Mouse (Mus musculus) monocyte, adult 2 months (primary cell): ENCODE results near the gene Rcan2.

Experiments used
- DNase-seq, 2 experiments: peaks; one replicate each; pipeline ENCODE4 v3.0.0; 2022; ENCODE audit warnings: low spot score in 2 of 2, low read depth in 1 of 2

The Rcan2 gene

DNA sequence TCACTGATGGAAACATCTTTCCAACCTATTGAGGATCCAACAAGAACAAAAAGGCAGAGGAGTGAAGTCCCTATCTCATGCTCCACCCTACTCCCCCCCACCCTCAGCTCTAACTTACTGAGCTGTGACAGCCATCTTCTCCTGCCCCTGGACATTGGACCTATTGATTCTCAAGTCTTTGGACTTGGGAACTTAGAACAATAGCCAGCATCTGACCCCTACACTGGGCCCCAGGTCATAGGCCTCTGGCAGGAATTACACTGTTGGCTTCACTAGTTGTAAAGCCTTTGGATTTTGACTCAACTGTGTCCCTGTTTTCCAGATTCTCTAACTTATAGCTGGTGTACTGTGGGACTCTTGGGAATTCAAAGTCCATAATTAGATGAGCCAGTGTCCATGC is 270.5 kb downstream of the Rcan2 start:
- DNase-seq: no peak

DNA sequence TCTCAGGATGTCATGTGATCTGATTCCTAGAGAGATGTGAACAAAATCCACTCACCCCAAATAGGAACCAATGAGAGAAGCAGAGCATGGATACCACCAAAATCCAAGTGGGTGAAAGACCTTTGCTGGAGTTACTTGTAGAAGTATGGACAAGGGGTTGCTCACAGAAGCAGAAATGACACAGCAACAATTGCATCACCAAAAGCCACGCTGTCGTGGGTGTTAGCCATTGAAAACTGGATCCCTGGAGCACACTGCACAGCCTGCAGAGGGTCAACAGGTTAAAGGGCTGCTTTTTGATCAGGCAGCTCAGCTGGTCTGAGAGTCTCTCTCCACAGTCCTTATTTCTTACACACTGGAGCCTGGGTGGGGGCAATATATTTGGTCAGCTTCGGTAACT is 274.4 kb downstream of the Rcan2 start:
- no peak for DNase-seq

DNA sequence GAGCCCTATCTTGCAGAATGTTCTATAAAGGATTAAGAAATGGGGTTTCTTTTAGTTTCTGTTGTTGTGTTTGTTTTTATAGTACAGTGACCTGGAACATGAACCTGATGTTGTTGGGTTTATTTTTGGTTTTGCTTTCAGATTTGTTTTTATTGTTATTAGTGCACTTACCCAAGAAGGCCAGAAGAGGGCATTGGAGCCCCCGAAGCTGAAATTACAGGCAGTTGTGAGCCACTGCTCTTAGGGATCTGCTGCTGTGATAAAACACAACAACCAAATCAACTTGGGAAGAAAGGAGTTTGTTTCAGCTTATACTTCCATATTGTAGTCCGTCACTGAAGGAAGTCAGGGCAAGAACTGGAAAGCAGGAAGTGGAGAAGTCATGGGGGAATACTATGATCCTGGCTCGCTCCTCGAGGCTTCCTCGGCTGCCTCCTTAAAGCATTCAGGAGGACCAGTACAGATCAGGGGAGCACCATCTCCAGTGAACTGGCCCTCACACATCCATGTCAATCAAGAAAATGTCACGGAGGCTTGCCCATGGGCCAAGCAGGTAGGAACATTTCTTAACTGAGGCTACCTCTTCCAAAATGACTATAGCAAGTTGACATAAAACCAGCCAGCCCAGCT is 275.0 kb downstream of the Rcan2 start:
- no peak for DNase-seq

GRCm38 (mm10) chr17:44077146-44077842 is 276.1 kb downstream of the Rcan2 start:
- DNase-seq: no peak

DNA sequence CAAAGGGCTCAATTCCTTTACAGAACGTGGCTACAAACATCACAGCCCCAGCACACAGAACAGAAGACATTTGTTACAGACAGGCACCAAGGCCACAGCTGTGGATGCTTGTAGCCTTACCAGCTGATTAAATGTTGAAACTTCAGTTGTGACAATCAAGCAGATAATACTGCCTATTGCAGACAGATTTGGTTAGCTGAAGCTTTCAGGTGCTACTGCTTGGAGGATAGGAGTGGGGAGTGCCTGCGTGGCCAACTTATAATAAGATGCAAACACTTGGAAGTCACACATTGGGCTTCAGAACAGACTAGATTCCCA is 276.7 kb downstream of the Rcan2 start:
- no peak for DNase-seq

DNA sequence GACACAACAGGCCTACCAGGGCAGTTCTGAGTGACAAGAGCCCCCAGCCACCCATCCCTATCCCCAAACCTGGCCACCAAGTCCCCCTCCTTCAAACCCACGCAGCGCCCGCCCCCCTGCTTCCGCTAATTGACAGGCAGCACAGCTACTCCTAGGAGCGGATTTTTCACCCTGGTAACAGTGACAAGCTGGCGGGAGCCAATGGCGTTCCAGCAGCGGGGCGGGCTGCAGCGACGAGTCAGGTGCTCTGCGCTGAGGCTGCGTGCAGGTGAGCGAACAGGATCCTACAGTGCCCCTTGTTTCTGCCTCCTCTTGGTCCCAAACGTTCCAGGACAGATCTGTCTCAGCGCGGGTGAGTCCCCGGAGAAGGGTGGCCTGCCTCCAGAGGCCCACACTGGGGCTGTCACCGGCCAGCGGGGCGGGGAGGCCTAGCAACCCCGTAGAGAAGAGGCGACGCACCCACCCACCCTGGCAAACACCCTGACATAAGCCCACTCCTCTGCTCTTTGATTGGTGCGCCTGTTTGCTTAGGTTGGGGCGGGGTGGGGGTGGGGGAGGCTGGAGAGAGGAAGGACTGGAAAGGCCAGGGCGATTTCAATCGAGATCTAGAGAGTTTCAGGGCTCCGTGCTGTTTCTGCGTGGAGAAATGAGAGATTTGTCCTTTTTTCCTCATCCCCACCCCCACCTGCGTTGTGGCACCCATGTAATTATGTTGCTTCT is 277.6 kb downstream of the Rcan2 start, which contains the start of gene Enpp5:
Gene Enpp5, plus strand, starts transcription at position 183 of the 720 bp plus-strand sequence.
- DNase-seq: peak in 1 of 2 experiments; percentile 25

- DNase-seq: no peak
Observed at GRCm38 (mm10) chr17:44083156-44083555, 282.0 kb downstream of the Rcan2 start.

DNA sequence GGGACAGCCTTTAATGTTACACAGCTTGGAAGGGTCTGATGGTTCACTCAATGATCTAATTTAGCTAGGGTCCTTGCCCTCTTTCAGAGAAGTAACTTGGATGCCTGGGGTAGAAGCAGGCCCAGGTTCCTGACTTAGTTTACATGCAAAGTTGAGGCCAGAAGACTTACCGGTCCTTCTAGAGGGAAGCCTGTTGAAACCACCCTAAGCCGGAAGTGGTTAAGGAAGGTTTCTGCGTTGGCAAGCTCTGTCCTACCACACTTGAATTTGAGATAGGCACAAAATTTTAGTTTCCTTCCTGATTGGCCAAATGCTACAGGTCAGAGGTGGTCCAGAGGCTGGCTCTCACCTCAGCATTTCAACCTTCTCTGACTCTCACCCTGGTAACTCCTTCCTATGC is 287.1 kb downstream of the Rcan2 start:
- no peak for DNase-seq
